In genomic region chrX:152017186-152017585, GRCm38 (mm10) we compare ENCODE assay signal across 9 mouse cellular contexts. TPM values are rescaled to one million over a fixed set of nuclear protein-coding genes. Genes with fewer than 3 reads are reported as not detected.
DNase-seq lines count a peak whose midpoint lies in the region; ATAC-seq and TF ChIP-seq lines count a peak whose summit lies in the region.
"Had no signal": no experiment of that assay in that cellular context is flagged by ENCODE, and none has a peak within 500 bp of the region (broad histone marks: within the 10 kb centered on the region; RNA-seq: fewer than 3 reads in every experiment).

No protein-coding gene starts in this region.

- no peak for ATAC-seq in liver, embryonic 11.5 days (replicated peaks; ENCODE audit: low FRiP score)
- ATAC-seq in stomach, postnatal 0 days (ENCODE audit: low FRiP score, low TSS enrichment): no peak

- H3K27me3 ChIP-seq in heart, adult 2 months (ENCODE audit: control insufficient read depth, insufficient read depth, low read length): no peaks in the 10 kb centered on the region
- no peaks in the 10 kb centered on the region for H3K27me3 ChIP-seq in thymus, adult 2 months (ENCODE audit: control insufficient read depth, insufficient read depth, low read length)
- H3K27me3 ChIP-seq in liver, embryonic 11.5 days (replicated peaks; ENCODE audit: control insufficient read depth, insufficient read depth, low read length): peaks cover 14% of the 10 kb centered on the region
- no peaks in the 10 kb centered on the region for H3K27me3 ChIP-seq in stomach, postnatal 0 days (ENCODE audit: control insufficient read depth, insufficient read depth, low read length)

- no peak for TF ChIP-seq POLR2A in heart, adult 2 months (IDR thresholded peaks at IDR 0.05; ENCODE audit: insufficient read depth, low read depth, low read length)
- no peak for TF ChIP-seq POLR2A in thymus, adult 2 months (IDR thresholded peaks at IDR 0.05; ENCODE audit: control insufficient read depth, extremely low read depth, insufficient read depth, low read length, poor library complexity)

- WGBS in heart, adult 2 months: 24% methylated on average over 14 of the region's 14 CpGs
- 2% methylated on average over 14 of the region's 14 CpGs for WGBS in thymus, adult 2 months
- 10% methylated on average over 14 of the region's 14 CpGs for WGBS in liver, embryonic 11.5 days
- 21% methylated on average over 14 of the region's 14 CpGs for WGBS in stomach, postnatal 0 days

- H3K9ac ChIP-seq in heart, adult 2 months (ENCODE audit: low read depth, low read length): peak overlapping the region; percentile 70
- peak overlapping the region; percentile 80 for H3K9ac ChIP-seq in liver, embryonic 11.5 days (ENCODE audit: low read depth, low read length)
- peak overlapping the region; percentile 65 for H3K9ac ChIP-seq in stomach, postnatal 0 days (ENCODE audit: low read length)

- no peak for DNase-seq in heart, adult 2 months
- no peak for DNase-seq in heart, adult 8-10 months (ENCODE audit: low spot score)
- DNase-seq in thymus, adult 2 months: no peak
- DNase-seq in thymus, postnatal 25 days: no peak
- no peak for DNase-seq in liver, embryonic 11.5 days (ENCODE audit: low spot score)
- DNase-seq in stomach, postnatal 0 days (ENCODE audit: low spot score): no peak
- no peak for DNase-seq in embryo, embryonic 10.5 days (ENCODE audit: low spot score)
- DNase-seq in adrenal gland, adult 8-10 months: no peak
- DNase-seq: cerebellum, adult 9-10 months had no signal

- H3K4me2 ChIP-seq in liver, embryonic 11.5 days: peak overlapping the region; percentile 76
- H3K4me2 ChIP-seq in stomach, postnatal 0 days (replicated peaks; ENCODE audit: low read depth): peak overlapping the region; percentile 56

- H3K9me3 ChIP-seq in liver, embryonic 11.5 days (ENCODE audit: control insufficient read depth, low read length): no peaks in the 10 kb centered on the region
- no peaks in the 10 kb centered on the region for H3K9me3 ChIP-seq in stomach, postnatal 0 days (ENCODE audit: control insufficient read depth, low read length)

- no peak for TF ChIP-seq CTCF in heart, adult 2 months (IDR thresholded peaks at IDR 0.05)
- no peak for TF ChIP-seq CTCF in thymus, adult 2 months (IDR thresholded peaks at IDR 0.05; ENCODE audit: borderline replicate concordance, control insufficient read depth, extremely low read depth, insufficient read depth, low read length, poor library complexity)
- no peak for TF ChIP-seq CTCF in stomach, postnatal 0 days (IDR thresholded peaks at IDR 0.05; ENCODE audit: low read depth)

- H3K4me1 ChIP-seq in heart, adult 2 months (ENCODE audit: control insufficient read depth, insufficient read depth, low read length): no peaks in the 10 kb centered on the region; the same call in 1 of the 2 replicates
- H3K4me1 ChIP-seq in thymus, adult 2 months (replicated peaks; ENCODE audit: control insufficient read depth, insufficient read depth, low read length): peaks cover 5% of the 10 kb centered on the region
- H3K4me1 ChIP-seq in liver, embryonic 11.5 days (replicated peaks; ENCODE audit: control insufficient read depth, insufficient read depth, low read length): peaks cover 4% of the 10 kb centered on the region; the same call in 1 of the 2 replicates
- H3K4me1 ChIP-seq in stomach, postnatal 0 days (replicated peaks; ENCODE audit: control insufficient read depth, insufficient read depth): no peaks in the 10 kb centered on the region

- no peak for TF ChIP-seq EP300 in heart, adult 2 months (IDR thresholded peaks at IDR 0.05; ENCODE audit: insufficient read depth, low read depth, low read length)
- no peak for TF ChIP-seq EP300 in stomach, postnatal 0 days (optimal IDR thresholded peaks at IDR 0.05)

- peak overlapping the region; percentile 94; the same call in 1 of the 2 replicates for H3K27ac ChIP-seq in heart, adult 2 months
- peak overlapping the region; percentile 21; the same call in 1 of the 2 replicates for H3K27ac ChIP-seq in thymus, adult 2 months (ENCODE audit: control insufficient read depth, insufficient read depth, low read length)
- H3K27ac ChIP-seq in liver, embryonic 11.5 days (ENCODE audit: low read depth, low read length): no peak overlapping the region
- peak overlapping the region; percentile 13; the same call in 1 of the 2 replicates for H3K27ac ChIP-seq in stomach, postnatal 0 days (replicated peaks)

- H3K4me3 ChIP-seq in heart, adult 2 months: peak overlapping the region; percentile 75
- peak overlapping the region; percentile 94 for H3K4me3 ChIP-seq in thymus, adult 2 months (ENCODE audit: control insufficient read depth, insufficient read depth, low read length)
- H3K4me3 ChIP-seq in liver, embryonic 11.5 days (ENCODE audit: low read depth, low read length): peak overlapping the region; percentile 63
- H3K4me3 ChIP-seq in stomach, postnatal 0 days (ENCODE audit: low read depth, low read length): peak overlapping the region; percentile 47

- no peaks in the 10 kb centered on the region for H3K79me2 ChIP-seq in heart, adult 2 months (replicated peaks; ENCODE audit: control insufficient read depth, insufficient read depth, low read length)

- intact Hi-C loops in heart, adult 2 months (cut with DNase I): loop anchor here (5.0 to 10.0 kb wide), 4 partner anchors 115 to 328 kb away; partner anchors contain the start of genes Huwe1, Kdm5c and Tspyl2

- H3K36me3 ChIP-seq in heart, adult 2 months (ENCODE audit: control insufficient read depth, insufficient read depth, low read length): no peaks in the 10 kb centered on the region; the same call in 1 of the 2 replicates
- no peaks in the 10 kb centered on the region for H3K36me3 ChIP-seq in thymus, adult 2 months (ENCODE audit: control insufficient read depth, insufficient read depth, low read length)
- no peaks in the 10 kb centered on the region for H3K36me3 ChIP-seq in liver, embryonic 11.5 days (ENCODE audit: control insufficient read depth, insufficient read depth, low read length)
- H3K36me3 ChIP-seq in stomach, postnatal 0 days (ENCODE audit: control insufficient read depth, insufficient read depth, low read length): no peaks in the 10 kb centered on the region

RNA-seq across cellular contexts. Expression of gene Smc1a, which starts 1.0 kb away (rescaled TPM):
- 10 to 100 TPM; 22.6 to 26.6 TPM for total RNA-seq in heart, adult 2 months (2021)
- 13.8 and 20.5 TPM in 2 replicates for polyA plus RNA-seq in heart, adult 2 months (2012; rRNA removed)
- total RNA-seq in heart, adult 8-10 months (2022): 10 to 100 TPM; 19.7 to 25.7 (median 23.6) TPM
- 47.2 and 49.5 TPM in 2 replicates for polyA plus RNA-seq in thymus, adult 2 months (2012; rRNA removed)
- 99.0 and 108 TPM in 2 replicates for polyA plus RNA-seq in liver, embryonic 11.5 days (2014; fragmentation: Nextera tagmentation; extraction: Ambion mirVana)
- polyA plus RNA-seq in stomach, postnatal 0 days (2015; fragmentation: Nextera tagmentation; extraction: Ambion mirVana): 34.3 and 34.9 TPM in 2 replicates
- total RNA-seq in adrenal gland, adult 8-10 months (2022): 10 to 100 TPM; 47.4 to 68.3 (median 61.7) TPM

RNA-seq across cellular contexts. Expression of gene Ribc1, which starts 1.1 kb away (rescaled TPM):
- under 1 TPM in 1 of 2 experiments, not detected in 1; 0.31 TPM for total RNA-seq in heart, adult 2 months (2021)
- 0.29 TPM in 1 of 2 replicates, not detected in the other for polyA plus RNA-seq in heart, adult 2 months (2012; rRNA removed)
- total RNA-seq in heart, adult 8-10 months (2022): under 1 TPM; 0.23 to 0.75 (median 0.48) TPM
- 0.27 and 0.54 TPM in 2 replicates for polyA plus RNA-seq in thymus, adult 2 months (2012; rRNA removed)
- 4.5 and 5.0 TPM in 2 replicates for polyA plus RNA-seq in liver, embryonic 11.5 days (2014; fragmentation: Nextera tagmentation; extraction: Ambion mirVana)
- 1.4 and 1.7 TPM in 2 replicates for polyA plus RNA-seq in stomach, postnatal 0 days (2015; fragmentation: Nextera tagmentation; extraction: Ambion mirVana)
- total RNA-seq in adrenal gland, adult 8-10 months (2022): 1 to 10 TPM; 1.2 to 2.4 (median 1.5) TPM

RNA-seq across cellular contexts. Expression of gene Hsd17b10, which starts 15.5 kb away (rescaled TPM):
- total RNA-seq in heart, adult 2 months (2021): 100 to 1,000 TPM; 225 to 246 TPM
- 132 and 162 TPM in 2 replicates for polyA plus RNA-seq in heart, adult 2 months (2012; rRNA removed)
- total RNA-seq in heart, adult 8-10 months (2022): 100 to 1,000 TPM; 222 to 288 (median 242) TPM
- polyA plus RNA-seq in thymus, adult 2 months (2012; rRNA removed): 51.3 and 69.7 TPM in 2 replicates
- polyA plus RNA-seq in liver, embryonic 11.5 days (2014; fragmentation: Nextera tagmentation; extraction: Ambion mirVana): 149 and 152 TPM in 2 replicates
- 136 and 151 TPM in 2 replicates for polyA plus RNA-seq in stomach, postnatal 0 days (2015; fragmentation: Nextera tagmentation; extraction: Ambion mirVana)
- total RNA-seq in adrenal gland, adult 8-10 months (2022): 100 to 1,000 TPM; 133 to 152 (median 147) TPM
